Mouse (Mus musculus) MEL (cell line): ENCODE data around the gene Lin7a. TPM values are rescaled to one million over a fixed set of nuclear protein-coding genes. Genes with fewer than 3 reads are reported as not detected.

Experiments
- DNase-seq: peaks from one replicate; pipeline ENCODE4 v3.0.0; 2011; ENCODE audit warnings: low read depth, low spot score
- H3K27ac ChIP-seq: 2 replicates; pipeline ENCODE4 v1.5.1; 2012; ENCODE audit warnings: low read depth, mild to moderate bottlenecking, control low read depth, low read length, moderate library complexity; ENCODE audit not compliant: control insufficient read depth
- H3K27me3 ChIP-seq, 2 experiments: fragments of 150-350 bp in 1 of 2; sonication (generic) in 1 of 2; 2 replicates each; pipeline ENCODE4 v1.6.1; 2012; ENCODE audit warnings: low read length in 2 of 2, mild to moderate bottlenecking in 2 of 2, improper control_type of control experiment in 1 of 2, moderate library complexity in 1 of 2; ENCODE audit not compliant: insufficient read depth in 2 of 2, control insufficient read depth in 1 of 2
- H3K36me3 ChIP-seq, 2 experiments: 2 replicates each; pipeline ENCODE4 v1.6.1; 2012 to 2014; ENCODE audit warnings: low read length in 2 of 2, improper control_type of control experiment in 1 of 2, inconsistent platforms in 1 of 2, mild to moderate bottlenecking in 1 of 2; ENCODE audit not compliant: insufficient read depth in 2 of 2, control insufficient read depth in 1 of 2
- H3K4me1 ChIP-seq, 2 experiments: fragments of 150-350 bp in 1 of 2; sonication (generic) in 1 of 2; 2 replicates each; pipeline ENCODE4 v1.6.1; 2012; ENCODE audit warnings: low read length in 2 of 2, improper control_type of control experiment in 1 of 2, mild to moderate bottlenecking in 1 of 2; ENCODE audit not compliant: insufficient read depth in 2 of 2, control insufficient read depth in 1 of 2
- H3K4me3 ChIP-seq, 2 experiments: fragments of 150-350 bp in 1 of 2; sonication (generic) in 1 of 2; 2 replicates each; pipeline ENCODE4 v1.5.1; 2012; ENCODE audit warnings: low read depth in 2 of 2, low read length in 2 of 2, mild to moderate bottlenecking in 2 of 2, moderate library complexity in 2 of 2, control low read depth in 1 of 2, improper control_type of control experiment in 1 of 2; ENCODE audit not compliant: control insufficient read depth in 1 of 2, insufficient read depth in 1 of 2
- H3K79me2 ChIP-seq: 2 replicates; pipeline ENCODE4 v1.6.1; 2012; ENCODE audit warnings: mild to moderate bottlenecking, low read length, moderate library complexity; ENCODE audit not compliant: control insufficient read depth, poor library complexity, insufficient read depth
- H3K9ac ChIP-seq: 2 replicates; pipeline ENCODE4 v1.6.1; 2012; ENCODE audit warnings: low read depth, mild to moderate bottlenecking, control low read depth, low read length, moderate library complexity; ENCODE audit not compliant: control insufficient read depth, poor library complexity, severe bottlenecking
- H3K9me3 ChIP-seq: fragments of 150-350 bp; sonication (generic); replicated peaks from 2 replicates; pipeline ENCODE4 v1.6.1; 2012; ENCODE audit warnings: mild to moderate bottlenecking, low read length, improper control_type of control experiment, moderate library complexity; ENCODE audit not compliant: insufficient read depth
- BHLHE40 ChIP-seq: IDR thresholded peaks from 2 replicates; pipeline ENCODE4 v1.6.1; 2012; ENCODE audit warnings: low read depth, mild to moderate bottlenecking, inconsistent platforms, low read length, improper control_type of control experiment, borderline replicate concordance
- CHD2 ChIP-seq: IDR thresholded peaks from 2 replicates; pipeline ENCODE4 v1.6.1; 2011; ENCODE audit warnings: low read length, improper control_type of control experiment
- EP300 ChIP-seq, 2 experiments: IDR thresholded peaks; 2 replicates each; pipeline ENCODE4 v1.6.1; 2011; ENCODE audit warnings: improper control_type of control experiment in 2 of 2, low read length in 2 of 2, low read depth in 1 of 2, mild to moderate bottlenecking in 1 of 2
- GABPA ChIP-seq: IDR thresholded peaks from 2 replicates; pipeline ENCODE4 v1.6.1; 2012; ENCODE audit warnings: low read depth, mild to moderate bottlenecking, inconsistent platforms, low read length, improper control_type of control experiment, moderate library complexity
- GATA1 ChIP-seq: IDR thresholded peaks from 2 replicates; pipeline ENCODE4 v1.6.1; 2011; ENCODE audit warnings: low read depth, low read length, improper control_type of control experiment
- HCFC1 ChIP-seq: IDR thresholded peaks from 2 replicates; pipeline ENCODE4 v1.6.1; 2012; ENCODE audit warnings: low read depth, mild to moderate bottlenecking, inconsistent platforms, low read length, improper control_type of control experiment, moderate library complexity
- JUND ChIP-seq: IDR thresholded peaks from 2 replicates; pipeline ENCODE4 v1.6.1; 2011; ENCODE audit warnings: low read depth, mild to moderate bottlenecking, improper control_type of control experiment, low read length
- KAT2A ChIP-seq: conservative IDR thresholded peaks from 2 replicates; pipeline ENCODE4 v1.6.1; 2012; ENCODE audit warnings: low read depth, low read length, improper control_type of control experiment, inconsistent platforms
- MAFK ChIP-seq: IDR thresholded peaks from 2 replicates; pipeline ENCODE4 v1.6.1; 2011; ENCODE audit warnings: low read depth, mild to moderate bottlenecking, low read length, improper control_type of control experiment, borderline replicate concordance
- MAZ ChIP-seq: IDR thresholded peaks from 2 replicates; pipeline ENCODE4 v1.6.1; 2012; ENCODE audit warnings: low read depth, mild to moderate bottlenecking, inconsistent platforms, low read length, improper control_type of control experiment
- MEF2A ChIP-seq: IDR thresholded peaks from 2 replicates; pipeline ENCODE4 v1.6.1; 2014; ENCODE audit warnings: low read depth, mild to moderate bottlenecking, inconsistent platforms, low read length, improper control_type of control experiment; ENCODE audit not compliant: poor library complexity, insufficient replicate concordance, severe bottlenecking; ENCODE audit errors: extremely low read depth
- MYB ChIP-seq: IDR thresholded peaks from 2 replicates; pipeline ENCODE4 v1.6.1; 2011; ENCODE audit warnings: mild to moderate bottlenecking, low read depth, low read length, improper control_type of control experiment
- NRF1 ChIP-seq: IDR thresholded peaks from 2 replicates; pipeline ENCODE4 v1.6.1; 2014; ENCODE audit warnings: low read depth, mild to moderate bottlenecking, inconsistent platforms, low read length, improper control_type of control experiment, moderate library complexity; ENCODE audit not compliant: poor library complexity, insufficient read depth, severe bottlenecking
- POLR2A ChIP-seq, 2 experiments: IDR thresholded peaks; 2 replicates each; pipeline ENCODE4 v1.6.1; 2011 to 2012; ENCODE audit warnings: low read length in 2 of 2, mild to moderate bottlenecking in 2 of 2, control low read depth in 1 of 2, improper control_type of control experiment in 1 of 2, low read depth in 1 of 2, moderate library complexity in 1 of 2; ENCODE audit not compliant: control insufficient read depth in 1 of 2, insufficient read depth in 1 of 2, poor library complexity in 1 of 2
- TBP ChIP-seq: IDR thresholded peaks from 2 replicates; pipeline ENCODE4 v1.8.0; 2011; ENCODE audit warnings: low read depth, low read length, improper control_type of control experiment
- UBTF ChIP-seq: IDR thresholded peaks from 2 replicates; pipeline ENCODE4 v1.6.1; 2012; ENCODE audit warnings: low read depth, mild to moderate bottlenecking, inconsistent platforms, low read length, improper control_type of control experiment, moderate library complexity, borderline replicate concordance; ENCODE audit not compliant: insufficient read depth
- ZKSCAN1 ChIP-seq: IDR thresholded peaks from 2 replicates; pipeline ENCODE4 v1.6.1; 2012; ENCODE audit warnings: low read depth, mild to moderate bottlenecking, inconsistent platforms, low read length, improper control_type of control experiment, moderate library complexity
- ZNF384 ChIP-seq: IDR thresholded peaks from 2 replicates; pipeline ENCODE4 v1.6.1; 2012; ENCODE audit warnings: low read depth, mild to moderate bottlenecking, inconsistent platforms, low read length, improper control_type of control experiment
- polyA plus RNA-seq, 2 experiments: library from polyadenylated mRNA; stranded (reverse) in 1 of 2; unstranded in 1 of 2; fragments of >175 nt in 1 of 2; fragments of >200 nt in 1 of 2; gene quantifications; 2 replicates each; pipeline versions ENCODE4 v1.2.1 to v1.2.4; 2012; ENCODE audit warnings: low replicate concordance in 2 of 2, low read depth in 1 of 2; ENCODE audit not compliant: insufficient read length in 2 of 2, insufficient read depth in 1 of 2, missing spikeins in 1 of 2
- total RNA-seq: library from RNA; depleted of rRNA; stranded (reverse); fragments of 300-350 nt; gene quantifications from 2 replicates; pipeline ENCODE4 v1.2.3, GENCODE M21; 2012; rRNA removed

Gene Lin7a
- total and polyA plus RNA-seq, 3 experiments, result not detected

DNA sequence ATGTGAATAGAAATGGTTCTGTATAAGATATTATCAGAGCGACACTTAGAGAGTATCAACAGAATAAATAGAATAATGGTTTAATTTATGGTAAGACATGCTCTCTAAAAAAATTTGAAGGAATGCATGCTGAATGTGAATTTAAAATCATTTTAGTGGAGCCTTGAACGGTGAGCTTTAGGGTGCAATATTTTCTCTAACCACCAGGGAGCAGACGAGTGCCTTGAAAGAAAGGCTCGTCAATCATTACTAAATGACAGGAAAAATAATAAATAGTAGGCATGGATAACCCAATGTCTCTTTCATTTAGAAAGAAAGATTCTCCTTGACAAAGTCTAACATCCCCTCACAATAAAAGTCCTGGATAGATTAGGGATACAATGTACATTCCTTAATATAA lies 171.3 kb downstream of the Lin7a start (continued):
- no peak for TF ChIP-seq CHD2
- TF ChIP-seq ZNF384, result no peak
- no peak for TF ChIP-seq TBP
- TF ChIP-seq, all 39 proteins: peak for 4

DNA sequence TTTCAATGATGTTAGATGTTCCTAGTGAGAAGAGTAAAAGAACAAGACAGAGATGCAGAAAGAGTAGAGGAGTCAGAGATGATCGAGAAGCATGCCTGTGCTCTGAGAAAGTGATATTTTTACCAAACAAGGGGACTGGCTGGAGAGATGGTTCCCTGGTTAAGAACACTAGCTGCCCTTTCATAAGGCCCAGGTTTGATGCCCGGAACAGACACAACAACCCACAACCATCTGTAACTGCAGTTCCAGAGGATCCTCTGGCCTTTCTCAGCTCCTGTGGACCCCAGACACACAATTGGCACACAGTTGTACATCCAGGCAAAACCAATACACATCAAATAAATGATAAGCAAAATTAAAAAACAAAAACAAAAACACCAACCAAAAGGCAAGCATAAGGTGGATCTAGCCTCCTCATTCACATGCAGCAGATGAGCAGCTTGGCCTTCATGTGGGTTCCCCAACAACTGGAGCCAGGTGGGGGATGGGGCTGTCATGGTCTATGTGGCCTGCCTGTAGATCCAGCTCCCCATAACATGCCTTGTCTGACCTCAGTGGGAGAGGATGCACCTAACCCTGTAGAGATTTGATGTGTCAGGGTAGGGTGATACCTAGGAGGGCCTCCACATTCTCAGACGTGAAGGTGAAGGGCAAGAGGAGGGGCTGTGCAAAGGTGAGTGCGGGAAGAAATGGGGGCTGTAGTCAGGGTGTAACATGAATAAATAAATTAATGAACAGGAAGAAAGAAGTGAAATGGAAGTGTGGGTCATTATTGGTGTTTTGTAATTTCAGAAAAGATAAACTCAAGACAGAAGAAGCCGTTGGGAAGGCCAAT lies 178.2 kb downstream of the Lin7a start:
- no peak for TF ChIP-seq CHD2
- Histone ChIP-seq H3K27ac (no peak overlapping the region), H3K9ac (no peak overlapping the region), H3K4me3 (no peak overlapping the region), H3K9me3 (no peaks in the 10 kb centered on the region), H3K79me2 (no peaks in the 10 kb centered on the region), H3K36me3 (no peaks in the 10 kb centered on the region), H3K27me3 (no peaks in the 10 kb centered on the region), H3K4me1 (no peaks in the 10 kb centered on the region)
- DNase-seq, result no peak

DNA sequence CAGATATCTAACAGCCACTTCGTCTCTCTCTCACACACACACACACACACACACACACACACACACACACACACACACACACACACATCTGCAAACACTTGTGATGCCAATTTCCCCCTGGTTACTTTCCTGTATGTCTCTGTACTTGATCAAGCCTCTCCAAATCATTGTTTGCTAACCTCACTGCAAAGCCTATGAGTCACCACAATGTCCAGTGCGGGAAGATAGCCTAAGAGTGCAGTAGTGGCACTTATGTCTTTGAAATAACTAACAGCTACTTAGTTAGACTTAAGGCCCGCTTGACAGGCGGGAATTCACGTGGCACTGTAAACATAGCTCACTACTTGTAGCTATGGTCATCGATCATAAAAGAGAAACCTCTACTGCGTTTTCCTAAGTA lies 196.3 kb downstream of the Lin7a start:
- Histone ChIP-seq H3K9ac (no peak overlapping the region), H3K4me3 (no peak overlapping the region), H3K4me1 (no peaks in the 10 kb centered on the region), H3K79me2 (no peaks in the 10 kb centered on the region), H3K9me3 (no peaks in the 10 kb centered on the region), H3K36me3 (no peaks in the 10 kb centered on the region), H3K27me3 (no peaks in the 10 kb centered on the region), H3K27ac (no peak overlapping the region)
- TF ChIP-seq MAFK, result no peak
- TF ChIP-seq POLR2A (IDR thresholded peaks at IDR 0.05; ENCODE audit: control insufficient read depth in 1 of 2, insufficient read depth in 1 of 2, low read depth in 1 of 2, low read length in 2 of 2, poor library complexity in 1 of 2), result no peak
- no peak for TF ChIP-seq NRF1
- no peak for TF ChIP-seq EP300 (IDR thresholded peaks at IDR 0.05; ENCODE audit: low read depth in 1 of 2, low read length in 2 of 2)
- TF ChIP-seq JUND, result no peak
- TF ChIP-seq KAT2A, result no peak
- TF ChIP-seq BHLHE40, result no peak
- no peak for TF ChIP-seq GATA1
- no peak for TF ChIP-seq TBP
- no peak for TF ChIP-seq MYB
- no peak for TF ChIP-seq ZKSCAN1
- no peak for TF ChIP-seq HCFC1
- no peak for TF ChIP-seq MEF2A
- TF ChIP-seq GABPA, result no peak
- TF ChIP-seq UBTF, result no peak
- no peak for TF ChIP-seq MAZ
- no peak for DNase-seq

Other genes with a start within 250 kb of the Lin7a start
- gene Acss3, start 148.0 kb upstream of the Lin7a start, total RNA-seq, result not detected in 2 replicates
- gene Acss3, start 148.0 kb upstream of the Lin7a start, polyA plus RNA-seq, result not detected
- gene Myf5, start 214.4 kb downstream of the Lin7a start, total RNA-seq, result not detected in 2 replicates
- not detected for gene Myf5, start 214.4 kb downstream of the Lin7a start, polyA plus RNA-seq
- gene Myf6, start 223.1 kb downstream of the Lin7a start, total RNA-seq, result not detected in 2 replicates
- gene Myf6, start 223.1 kb downstream of the Lin7a start, polyA plus RNA-seq, result not detected